Mouse (Mus musculus): ENCODE results near the gene Gm37240.

The Gm37240 gene
- long read RNA-seq, experiment 1, partial matches to known transcripts: 0 of 14 reads
- long read RNA-seq, experiment 1, other reads (novel, unspliced or antisense): 14 of 14 reads
- long read RNA-seq, experiment 2, partial matches to known transcripts: 2 of 7 reads
- long read RNA-seq, experiment 2, other reads (novel, unspliced or antisense): 5 of 7 reads

GRCm38 (mm10) chr3:85887239-85887827, at the start of gene Gm37240, which contains the start of gene Glt28d2:
Gene Gm37240, minus strand, starts transcription at chr3:85887518.
Gene Glt28d2, minus strand, starts transcription at chr3:85887516.
- intact Hi-C loops (cut with DNase I): no loop called here

- intact Hi-C loops (cut with DNase I): no loop called here
Measured at GRCm38 (mm10) chr3:85933586-85933985, 46.3 kb upstream of the Gm37240 start.

GRCm38 (mm10) chr3:85931859-85932258, 44.5 kb upstream of the Gm37240 start:
- intact Hi-C loops (cut with DNase I): no loop called here

- intact Hi-C loops (cut with DNase I): no loop called here
Measured at GRCm38 (mm10) chr3:85930671-85931255, 43.4 kb upstream of the Gm37240 start.

GRCm38 (mm10) chr3:85929711-85930110, 42.4 kb upstream of the Gm37240 start:
- intact Hi-C loops (cut with DNase I): loop anchor here (10.0 kb wide), 2 partner anchors 355 to 1005 kb away; partner anchors contain the start of gene Gatb

GRCm38 (mm10) chr3:85928140-85928611, 40.9 kb upstream of the Gm37240 start:
- intact Hi-C loops (cut with DNase I): loop anchor here (10.0 kb wide), 2 partner anchors 353 to 1003 kb away; partner anchors contain the start of gene Gatb

GRCm38 (mm10) chr3:85927296-85927695, 40.0 kb upstream of the Gm37240 start:
- intact Hi-C loops (cut with DNase I): loop anchor here (10.0 kb wide), 2 partner anchors 352 to 1002 kb away; partner anchors contain the start of gene Gatb

GRCm38 (mm10) chr3:85923954-85924945, 36.9 kb upstream of the Gm37240 start:
- intact Hi-C loops (cut with DNase I): loop anchor here (2.0 to 10.0 kb wide), 4 partner anchors 203 to 999 kb away; partner anchors contain the start of gene Gatb

- intact Hi-C loops (cut with DNase I): loop anchor here (5.0 to 10.0 kb wide), 3 partner anchors 204 to 999 kb away; partner anchors contain the start of gene Gatb
Measured at GRCm38 (mm10) chr3:85923343-85923742, 36.0 kb upstream of the Gm37240 start.

GRCm38 (mm10) chr3:85922331-85922730, 35.0 kb upstream of the Gm37240 start:
- intact Hi-C loops (cut with DNase I): loop anchor here (5.0 to 10.0 kb wide), 3 partner anchors 205 to 998 kb away; partner anchors contain the start of gene Gatb

GRCm38 (mm10) chr3:85920671-85921070, 33.4 kb upstream of the Gm37240 start:
- intact Hi-C loops (cut with DNase I): loop anchor here (5.0 to 10.0 kb wide), 3 partner anchors 207 to 996 kb away; partner anchors contain the start of gene Gatb

GRCm38 (mm10) chr3:85917600-85917999, 30.3 kb upstream of the Gm37240 start:
- intact Hi-C loops (cut with DNase I): no loop called here

GRCm38 (mm10) chr3:85914806-85915205, 27.5 kb upstream of the Gm37240 start:
- intact Hi-C loops (cut with DNase I): no loop called here

- intact Hi-C loops (cut with DNase I): no loop called here
Measured at GRCm38 (mm10) chr3:85907136-85907535, 19.8 kb upstream of the Gm37240 start.

GRCm38 (mm10) chr3:85904371-85904770, 17.1 kb upstream of the Gm37240 start:
- intact Hi-C loops (cut with DNase I): no loop called here

GRCm38 (mm10) chr3:85895020-85895419, 7.7 kb upstream of the Gm37240 start:
- intact Hi-C loops (cut with DNase I): no loop called here

GRCm38 (mm10) chr3:85891571-85891970, 4.3 kb upstream of the Gm37240 start:
- intact Hi-C loops (cut with DNase I): no loop called here

- intact Hi-C loops (cut with DNase I): no loop called here
Measured at GRCm38 (mm10) chr3:85888221-85888671, 928 bp upstream of the Gm37240 start.

- intact Hi-C loops (cut with DNase I): no loop called here
Measured at GRCm38 (mm10) chr3:85886636-85887238, 581 bp downstream of the Gm37240 start.

GRCm38 (mm10) chr3:85885906-85886305, 1.4 kb downstream of the Gm37240 start:
- intact Hi-C loops (cut with DNase I): no loop called here
